Mouse (Mus musculus) right cerebral cortex, adult 18-20 months (tissue): ENCODE measurements at regions not wholly inside any gene's neighbourhood (a gene's known extent, or its start where the extent isn't known, plus 50 kb on each side); places are given as distances from the start of the nearest gene placed in this dataset.

Source experiments
- DNase-seq: peaks from one replicate; pipeline ENCODE4 v3.0.0; 2022; ENCODE audit warnings: mixed read lengths

GRCm38 (mm10) chr5:35332001-35332400 lies 53.9 kb downstream of the Adra2c start:
- DNase-seq: peak; percentile 64

GRCm38 (mm10) chr5:35334416-35335059 lies 54.4 kb upstream of the Hmx1 start:
- no peak for DNase-seq

GRCm38 (mm10) chr5:35335081-35335480 lies 53.8 kb upstream of the Hmx1 start:
- DNase-seq: no peak
